Mouse (Mus musculus): ENCODE results near the gene Olfr1474. TPM values are rescaled to one million over a fixed set of nuclear protein-coding genes. Genes with fewer than 3 reads are reported as not detected.
"Not testable (repeated sequence)": the region's sequence is repeated elsewhere in the genome, so short reads cannot be mapped to it uniquely, and the experiment has no call there.

Olfr1474 gene
- polyA plus RNA-seq (2015; fragmentation: Nextera tagmentation; extraction: Ambion mirVana) = not detected in 2 replicates

DNA sequence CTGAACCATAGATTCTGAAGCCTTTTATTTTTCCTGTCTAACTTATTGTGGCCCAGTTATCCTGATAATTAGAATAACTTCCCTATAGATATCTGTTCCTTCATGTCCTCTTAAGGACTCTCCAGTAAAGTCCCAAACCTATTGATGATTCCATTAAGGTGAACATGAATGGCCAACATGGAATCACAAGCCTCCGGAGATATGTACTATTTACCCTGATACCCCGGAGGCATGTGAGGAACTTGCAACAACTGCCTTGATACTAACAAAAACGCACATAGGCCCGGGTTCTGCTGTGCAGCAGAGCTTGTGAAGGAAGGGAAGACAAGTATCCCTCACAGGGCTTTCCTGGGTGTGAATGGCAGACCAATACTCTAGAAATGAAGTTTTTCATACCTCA, at the start of gene Olfr1474:
Olfr1474 (plus strand) TSS at position 301 of the 400 bp plus-strand sequence.
- H3K27me3 ChIP-seq (ENCODE audit: control insufficient read depth, insufficient read depth, low read depth, low read length); H3K9ac ChIP-seq (ENCODE audit: low read length); H3K27ac ChIP-seq (ENCODE audit: low read length); H3K4me1 ChIP-seq (replicated peaks; ENCODE audit: control insufficient read depth, insufficient read depth, low read length); H3K36me3 ChIP-seq (ENCODE audit: control insufficient read depth, insufficient read depth, low read length); H3K4me2 ChIP-seq (ENCODE audit: low read depth, low read length); H3K4me3 ChIP-seq (ENCODE audit: low read length); H3K9me3 ChIP-seq (ENCODE audit: control insufficient read depth, low read length); ATAC-seq (ENCODE audit: low read depth): not testable (repeated sequence)
- 79% methylated on average over 4 of the region's 4 CpGs for WGBS

DNA sequence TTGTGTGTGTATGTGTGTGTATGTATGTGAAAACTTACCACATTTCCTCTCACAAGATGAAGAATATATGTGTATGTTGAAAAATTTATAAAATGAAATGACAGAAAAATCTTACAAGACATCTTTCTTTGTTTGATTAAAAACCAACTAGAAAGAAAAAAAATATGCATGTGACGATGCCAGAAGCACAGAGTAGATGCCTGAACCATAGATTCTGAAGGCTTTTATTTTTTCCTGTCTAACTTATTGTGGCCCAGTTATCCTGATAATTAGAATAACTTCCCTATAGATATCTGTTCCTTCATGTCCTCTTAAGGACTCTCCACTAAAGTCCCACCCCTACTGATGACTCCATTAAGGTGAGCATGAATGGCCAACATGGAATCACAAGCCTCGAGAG, 26.3 kb upstream of the Olfr1474 start, which contains the start of gene Olfr1471:
Olfr1471 (plus strand) TSS at position 301 of the 400 bp plus-strand sequence.
- WGBS = 61% methylated on average over 2 of the region's 2 CpGs
- not testable (repeated sequence) for H3K9me3 ChIP-seq (ENCODE audit: control insufficient read depth, low read length); H3K9ac ChIP-seq (ENCODE audit: low read length); ATAC-seq (ENCODE audit: low read depth); H3K4me3 ChIP-seq (ENCODE audit: low read length); H3K4me1 ChIP-seq (replicated peaks; ENCODE audit: control insufficient read depth, insufficient read depth, low read length); H3K36me3 ChIP-seq (ENCODE audit: control insufficient read depth, insufficient read depth, low read length); H3K4me2 ChIP-seq (ENCODE audit: low read depth, low read length); H3K27me3 ChIP-seq (ENCODE audit: control insufficient read depth, insufficient read depth, low read depth, low read length); H3K27ac ChIP-seq (ENCODE audit: low read length)

DNA sequence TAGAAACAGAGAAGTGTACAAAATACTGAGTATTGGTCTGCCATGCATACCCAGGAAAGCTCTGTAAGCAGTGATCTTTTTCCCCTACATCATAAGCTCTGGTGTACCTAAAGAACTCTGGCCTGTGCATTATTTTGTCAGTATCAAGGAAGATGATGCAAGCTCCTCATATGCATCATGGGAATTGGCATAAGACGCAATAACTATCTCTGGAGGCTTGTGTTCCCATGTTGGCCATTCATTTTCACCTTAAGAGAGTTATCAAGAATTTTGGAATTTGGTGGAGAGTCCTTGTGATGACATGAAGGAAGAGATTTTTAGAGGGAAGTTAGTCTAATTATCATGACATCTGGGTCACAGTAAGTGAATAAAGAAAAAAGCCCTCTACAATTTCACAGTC, 13.4 kb upstream of the Olfr1474 start, which contains the start of gene Olfr1472:
Olfr1472 (minus strand) TSS at position 101 of the 400 bp plus-strand sequence.
- Histone ChIP-seq H3K27me3 (ENCODE audit: control insufficient read depth, insufficient read depth, low read depth, low read length) (no peaks in the 10 kb centered on the region), H3K36me3 (ENCODE audit: control insufficient read depth, insufficient read depth, low read length) (no peaks in the 10 kb centered on the region), H3K27ac (ENCODE audit: low read length) (no peak within 1 kb of the TSS), H3K4me3 (ENCODE audit: low read length) (no peak within 1 kb of the TSS), H3K4me2 (ENCODE audit: low read depth, low read length) (no peak within 1 kb of the TSS), H3K9ac (ENCODE audit: low read length) (no peak within 1 kb of the TSS), H3K4me1 (replicated peaks; ENCODE audit: control insufficient read depth, insufficient read depth, low read length) (no peaks in the 10 kb centered on the region), H3K9me3 (ENCODE audit: control insufficient read depth, low read length) (no peaks in the 10 kb centered on the region)
- WGBS = 66% methylated on average over 1 of the region's 1 CpGs
- ATAC-seq (ENCODE audit: low read depth) = no peak

DNA sequence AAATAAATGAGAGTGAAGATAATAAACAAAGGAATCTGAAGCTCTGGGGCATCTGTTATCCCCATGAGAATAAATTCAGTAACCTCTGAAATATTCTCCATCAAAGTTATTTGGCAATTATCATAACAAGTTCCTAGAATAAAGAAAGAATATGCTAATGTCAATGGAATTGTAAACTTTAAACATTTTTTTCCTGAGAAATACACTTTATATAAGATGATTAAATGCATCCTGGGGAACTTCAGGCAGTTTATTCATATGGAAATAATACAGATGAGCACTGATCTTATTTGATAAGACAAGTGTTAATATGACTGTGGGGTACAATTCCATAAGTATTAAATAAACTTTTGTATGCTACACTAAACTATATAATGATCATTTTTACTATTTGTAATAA, 10.7 kb downstream of the Olfr1474 start, which contains the start of gene Olfr1475:
Olfr1475 (minus strand) TSS at position 101 of the 400 bp plus-strand sequence.
- H3K27ac ChIP-seq (ENCODE audit: low read length) = no peak within 1 kb of the TSS
- no peaks in the 10 kb centered on the region for H3K9me3 ChIP-seq (ENCODE audit: control insufficient read depth, low read length)
- no peaks in the 10 kb centered on the region for H3K36me3 ChIP-seq (ENCODE audit: control insufficient read depth, insufficient read depth, low read length)
- no peak within 1 kb of the TSS for H3K4me2 ChIP-seq (ENCODE audit: low read depth, low read length)
- no peak within 1 kb of the TSS for H3K9ac ChIP-seq (ENCODE audit: low read length)
- H3K4me1 ChIP-seq (replicated peaks; ENCODE audit: control insufficient read depth, insufficient read depth, low read length) = no peaks in the 10 kb centered on the region
- H3K27me3 ChIP-seq (ENCODE audit: control insufficient read depth, insufficient read depth, low read depth, low read length) = no peaks in the 10 kb centered on the region
- ATAC-seq (ENCODE audit: low read depth) = no peak
- H3K4me3 ChIP-seq (ENCODE audit: low read length) = no peak within 1 kb of the TSS

DNA sequence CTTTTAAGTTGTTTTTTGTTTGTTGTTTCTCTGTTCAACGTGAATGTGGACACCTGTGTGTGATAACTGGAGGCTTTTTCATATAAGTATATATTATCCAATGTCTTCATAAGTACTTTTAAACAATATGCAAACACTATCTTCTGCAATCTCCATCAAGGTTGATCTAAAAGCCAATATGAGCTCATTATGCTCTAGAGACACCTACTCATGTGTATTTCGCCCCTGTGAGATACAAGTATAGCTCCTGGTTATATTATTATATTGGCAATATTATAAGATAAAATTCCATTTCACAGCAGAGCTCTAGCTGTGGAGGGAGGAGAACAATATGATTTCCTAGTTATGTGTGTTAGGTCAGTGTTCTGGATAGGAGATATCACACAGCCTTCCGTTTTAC, 30.9 kb downstream of the Olfr1474 start, which contains the start of gene Olfr1477:
Olfr1477 (plus strand) TSS at position 301 of the 400 bp plus-strand sequence.
- Histone ChIP-seq H3K36me3 (ENCODE audit: control insufficient read depth, insufficient read depth, low read length) (no peaks in the 10 kb centered on the region), H3K4me1 (replicated peaks; ENCODE audit: control insufficient read depth, insufficient read depth, low read length) (no peaks in the 10 kb centered on the region), H3K27me3 (ENCODE audit: control insufficient read depth, insufficient read depth, low read depth, low read length) (no peaks in the 10 kb centered on the region), H3K9ac (ENCODE audit: low read length) (no peak within 1 kb of the TSS), H3K4me3 (ENCODE audit: low read length) (no peak within 1 kb of the TSS), H3K4me2 (ENCODE audit: low read depth, low read length) (no peak within 1 kb of the TSS), H3K9me3 (ENCODE audit: control insufficient read depth, low read length) (peaks cover 3% of the 10 kb centered on the region; the same call in 1 of the 2 replicates), H3K27ac (ENCODE audit: low read length) (no peak within 1 kb of the TSS)
- WGBS = 60% methylated on average over 3 of the region's 3 CpGs
- ATAC-seq (ENCODE audit: low read depth) = no peak

Other genes with a start within 250 kb of the Olfr1474 start
- not detected in 2 replicates for gene Olfr1463, start 238.2 kb upstream of the Olfr1474 start, polyA plus RNA-seq (2015; fragmentation: Nextera tagmentation; extraction: Ambion mirVana)
- gene Olfr1465, start 154.0 kb upstream of the Olfr1474 start, polyA plus RNA-seq (2015; fragmentation: Nextera tagmentation; extraction: Ambion mirVana) = not detected in 2 replicates
- gene Olfr1466, start 130.7 kb upstream of the Olfr1474 start, polyA plus RNA-seq (2015; fragmentation: Nextera tagmentation; extraction: Ambion mirVana) = not detected in 2 replicates
- not detected in 2 replicates for gene Olfr1467, start 107.3 kb upstream of the Olfr1474 start, polyA plus RNA-seq (2015; fragmentation: Nextera tagmentation; extraction: Ambion mirVana)
- gene Olfr1469, start 61.7 kb upstream of the Olfr1474 start, polyA plus RNA-seq (2015; fragmentation: Nextera tagmentation; extraction: Ambion mirVana) = not detected in 2 replicates
- gene Olfr1471, start 26.2 kb upstream of the Olfr1474 start, polyA plus RNA-seq (2015; fragmentation: Nextera tagmentation; extraction: Ambion mirVana) = not detected in 2 replicates
- gene Olfr1472, start 13.5 kb upstream of the Olfr1474 start, polyA plus RNA-seq (2015; fragmentation: Nextera tagmentation; extraction: Ambion mirVana) = not detected in 2 replicates
- gene Olfr1475, start 10.6 kb downstream of the Olfr1474 start, polyA plus RNA-seq (2015; fragmentation: Nextera tagmentation; extraction: Ambion mirVana) = not detected in 2 replicates
- gene Olfr1477, start 31.0 kb downstream of the Olfr1474 start, polyA plus RNA-seq (2015; fragmentation: Nextera tagmentation; extraction: Ambion mirVana) = not detected in 2 replicates
- gene Olfr1480, start 58.3 kb downstream of the Olfr1474 start, polyA plus RNA-seq (2015; fragmentation: Nextera tagmentation; extraction: Ambion mirVana) = not detected in 2 replicates
- not detected in 2 replicates for gene Olfr1484, start 113.9 kb downstream of the Olfr1474 start, polyA plus RNA-seq (2015; fragmentation: Nextera tagmentation; extraction: Ambion mirVana)
- gene Olfr1487, start 147.8 kb downstream of the Olfr1474 start, polyA plus RNA-seq (2015; fragmentation: Nextera tagmentation; extraction: Ambion mirVana) = not detected in 2 replicates
- gene Olfr1489, start 162.1 kb downstream of the Olfr1474 start, polyA plus RNA-seq (2015; fragmentation: Nextera tagmentation; extraction: Ambion mirVana) = not detected in 2 replicates
- not detected in 2 replicates for gene Olfr1490, start 181.5 kb downstream of the Olfr1474 start, polyA plus RNA-seq (2015; fragmentation: Nextera tagmentation; extraction: Ambion mirVana)
- gene Olfr1491, start 227.7 kb downstream of the Olfr1474 start, polyA plus RNA-seq (2015; fragmentation: Nextera tagmentation; extraction: Ambion mirVana) = not detected in 2 replicates

Data from lung, embryonic 16.5 days (tissue).